Mouse (Mus musculus) embryo, embryonic 10.5 days (tissue): ENCODE results near the gene Apod.
"Not testable (repeated sequence)": the region's sequence is repeated elsewhere in the genome, so short reads cannot be mapped to it uniquely, and the experiment has no call there.

ENCODE experiments used
- DNase-seq: peaks from one replicate; pipeline ENCODE4 v3.0.0-alpha.2; 2015; ENCODE audit warnings: low spot score

The Apod gene

GRCm38 (mm10) chr16:31314497-31315233 lies at the start of gene Apod:
Gene Apod (minus strand): TSS chr16:31314808.
- peak; percentile 35 for DNase-seq

GRCm38 (mm10) chr16:31363685-31364436 lies 49.3 kb upstream of the Apod start:
- no peak for DNase-seq

GRCm38 (mm10) chr16:31359542-31359941 lies 44.9 kb upstream of the Apod start:
- no peak for DNase-seq

GRCm38 (mm10) chr16:31358991-31359390 lies 44.4 kb upstream of the Apod start:
- no peak for DNase-seq

GRCm38 (mm10) chr16:31358576-31358975 lies 44.0 kb upstream of the Apod start:
- no peak for DNase-seq

GRCm38 (mm10) chr16:31355882-31356281 lies 41.3 kb upstream of the Apod start:
- DNase-seq: no peak

- DNase-seq: peak; percentile 90
These were observed 40.0 kb upstream of the Apod start for GRCm38 (mm10) chr16:31354341-31355329.

- peak; percentile 59 for DNase-seq
These were observed 38.4 kb upstream of the Apod start for GRCm38 (mm10) chr16:31352996-31353395.

- DNase-seq: peak; percentile 77
These were observed 33.0 kb upstream of the Apod start for GRCm38 (mm10) chr16:31347581-31347980.

- DNase-seq: no peak
These were observed 28.4 kb upstream of the Apod start for GRCm38 (mm10) chr16:31342966-31343365.

- no peak for DNase-seq
These were observed 27.9 kb upstream of the Apod start for GRCm38 (mm10) chr16:31342556-31342955.

- no peak for DNase-seq
These were observed 24.7 kb upstream of the Apod start for GRCm38 (mm10) chr16:31339332-31339731.

- DNase-seq: no peak
These were observed 23.3 kb upstream of the Apod start for GRCm38 (mm10) chr16:31337956-31338355.

- DNase-seq: no peak
These were observed 20.2 kb upstream of the Apod start for GRCm38 (mm10) chr16:31334796-31335195.

- DNase-seq: no peak
These were observed 18.0 kb upstream of the Apod start for GRCm38 (mm10) chr16:31332586-31332985.

GRCm38 (mm10) chr16:31330970-31331369 lies 16.4 kb upstream of the Apod start:
- not testable (repeated sequence) for DNase-seq

- no peak for DNase-seq
These were observed 15.1 kb upstream of the Apod start for GRCm38 (mm10) chr16:31329668-31330067.

GRCm38 (mm10) chr16:31327891-31328290 lies 13.3 kb upstream of the Apod start:
- DNase-seq: no peak

GRCm38 (mm10) chr16:31327430-31327829 lies 12.8 kb upstream of the Apod start:
- DNase-seq: no peak

GRCm38 (mm10) chr16:31326679-31327078 lies 12.1 kb upstream of the Apod start:
- peak; percentile 29 for DNase-seq

GRCm38 (mm10) chr16:31325966-31326365 lies 11.4 kb upstream of the Apod start:
- no peak for DNase-seq

- no peak for DNase-seq
These were observed 10.5 kb upstream of the Apod start for GRCm38 (mm10) chr16:31325120-31325519.
